In genomic region chr19:14419886-14420285, GRCm38 (mm10) we compare ENCODE assay signal across 21 mouse cellular contexts.
DNase-seq lines count a peak whose midpoint lies in the region; ATAC-seq and TF ChIP-seq lines count a peak whose summit lies in the region.
"Had no signal": no experiment of that assay in that cellular context is flagged by ENCODE, and none has a peak within 500 bp of the region (broad histone marks: within the 10 kb centered on the region; RNA-seq: fewer than 3 reads in every experiment).

No protein-coding gene starts in this region.

- no peak for TF ChIP-seq POLR2A in MEL (IDR thresholded peaks at IDR 0.05; ENCODE audit: control insufficient read depth in 1 of 2, insufficient read depth in 1 of 2, low read depth in 1 of 2, low read length in 2 of 2, poor library complexity in 1 of 2)

- no peak overlapping the region for H3K4me3 ChIP-seq in MEL (ENCODE audit: control insufficient read depth in 1 of 2, insufficient read depth in 1 of 2, low read depth in 2 of 2, low read length in 2 of 2)
- no peak overlapping the region for H3K4me3 ChIP-seq in intestine, embryonic 15.5 days (replicated peaks)
- no peak overlapping the region for H3K4me3 ChIP-seq in liver, embryonic 12.5 days
- no peak overlapping the region for H3K4me3 ChIP-seq in liver, embryonic 16.5 days (ENCODE audit: low read depth, low read length)
- no peak overlapping the region for H3K4me3 ChIP-seq in forebrain, embryonic 10.5 days
- H3K4me3 ChIP-seq in heart, embryonic 12.5 days = no peak overlapping the region
- H3K4me3 ChIP-seq: embryonic facial prominence, embryonic 10.5 days; gastrocnemius, adult 2 months; heart, embryonic 10.5 days; heart, embryonic 15.5 days; hindbrain, embryonic 13.5 days had no signal

- H3K9me3 ChIP-seq in MEL (replicated peaks; ENCODE audit: insufficient read depth, low read length) = no peaks in the 10 kb centered on the region
- H3K9me3 ChIP-seq in intestine, embryonic 15.5 days = no peaks in the 10 kb centered on the region
- no peaks in the 10 kb centered on the region for H3K9me3 ChIP-seq in liver, embryonic 12.5 days (replicated peaks)
- H3K9me3 ChIP-seq in liver, embryonic 16.5 days (replicated peaks; ENCODE audit: control insufficient read depth, low read length) = no peaks in the 10 kb centered on the region
- no peaks in the 10 kb centered on the region for H3K9me3 ChIP-seq in forebrain, embryonic 10.5 days
- no peaks in the 10 kb centered on the region for H3K9me3 ChIP-seq in heart, embryonic 12.5 days (replicated peaks)
- H3K9me3 ChIP-seq: embryonic facial prominence, embryonic 10.5 days; heart, embryonic 10.5 days; heart, embryonic 15.5 days; hindbrain, embryonic 13.5 days had no signal

- H3K27ac ChIP-seq in MEL (ENCODE audit: control insufficient read depth, low read depth, low read length) = no peak overlapping the region
- H3K27ac ChIP-seq in intestine, embryonic 15.5 days = no peak overlapping the region
- no peak overlapping the region; the same call in 1 of the 2 replicates for H3K27ac ChIP-seq in liver, embryonic 12.5 days
- H3K27ac ChIP-seq in liver, embryonic 16.5 days (ENCODE audit: low read length) = no peak overlapping the region
- no peak overlapping the region for H3K27ac ChIP-seq in forebrain, embryonic 10.5 days
- no peak overlapping the region for H3K27ac ChIP-seq in heart, embryonic 12.5 days (ENCODE audit: poor library complexity, severe bottlenecking)
- H3K27ac ChIP-seq: embryonic facial prominence, embryonic 10.5 days; gastrocnemius, adult 2 months; heart, embryonic 10.5 days; heart, embryonic 15.5 days; hindbrain, embryonic 13.5 days; hindbrain, postnatal 0 days had no signal

- H3K9ac ChIP-seq in MEL (ENCODE audit: control insufficient read depth, low read depth, low read length, poor library complexity, severe bottlenecking) = no peak overlapping the region
- H3K9ac ChIP-seq in intestine, embryonic 15.5 days = no peak overlapping the region
- no peak overlapping the region for H3K9ac ChIP-seq in liver, embryonic 12.5 days
- H3K9ac ChIP-seq in liver, embryonic 16.5 days (ENCODE audit: low read depth, low read length) = no peak overlapping the region
- no peak overlapping the region for H3K9ac ChIP-seq in heart, embryonic 12.5 days
- H3K9ac ChIP-seq: heart, embryonic 15.5 days; hindbrain, embryonic 13.5 days had no signal

- WGBS in intestine, embryonic 15.5 days = 69% methylated on average over 5 of the region's 5 CpGs
- whole genome bisulfite sequencing in liver, embryonic 12.5 days (ENCODE audit: insufficient replicate concordance) = 34% methylated on average over 5 of the region's 5 CpGs
- WGBS in liver, embryonic 16.5 days (ENCODE audit: insufficient replicate concordance) = 27% methylated on average over 5 of the region's 5 CpGs
- WGBS in forebrain, embryonic 10.5 days = 87% methylated on average over 5 of the region's 5 CpGs
- 61% methylated on average over 5 of the region's 5 CpGs for WGBS in heart, embryonic 12.5 days

- no peak overlapping the region for H3K4me2 ChIP-seq in intestine, embryonic 15.5 days (replicated peaks)
- no peak overlapping the region for H3K4me2 ChIP-seq in liver, embryonic 12.5 days
- no peak overlapping the region for H3K4me2 ChIP-seq in liver, embryonic 16.5 days (ENCODE audit: low read depth, low read length)
- no peak overlapping the region for H3K4me2 ChIP-seq in heart, embryonic 12.5 days
- H3K4me2 ChIP-seq: heart, embryonic 15.5 days; hindbrain, embryonic 13.5 days had no signal

- ATAC-seq in intestine, embryonic 15.5 days = peak; percentile 63
- ATAC-seq in liver, embryonic 12.5 days = peak; percentile 79
- 0 out of 2 replicates have a peak, but pooled peaks have one; percentile 27 for ATAC-seq in liver, embryonic 16.5 days (ENCODE audit: low read depth)
- ATAC-seq in heart, embryonic 12.5 days (ENCODE audit: insufficient number of reproducible peaks, low FRiP score) = no peak
- ATAC-seq: forebrain, embryonic 14.5 days; hindbrain, postnatal 0 days had no signal

- H3K4me1 ChIP-seq in MEL (ENCODE audit: control insufficient read depth in 1 of 2, insufficient read depth in 2 of 2, low read length in 2 of 2) = no peaks in the 10 kb centered on the region
- no peaks in the 10 kb centered on the region for H3K4me1 ChIP-seq in intestine, embryonic 15.5 days (replicated peaks)
- H3K4me1 ChIP-seq in liver, embryonic 12.5 days = peaks cover 23% of the 10 kb centered on the region
- H3K4me1 ChIP-seq in liver, embryonic 16.5 days (ENCODE audit: control insufficient read depth, low read depth, low read length) = no peaks in the 10 kb centered on the region; the same call in 1 of the 2 replicates
- H3K4me1 ChIP-seq in forebrain, embryonic 10.5 days = peaks cover 29% of the 10 kb centered on the region
- 0 out of 2 replicates have a peak, but pooled peaks cover 6% of the 10 kb centered on the region for H3K4me1 ChIP-seq in heart, embryonic 12.5 days (replicated peaks)
- H3K4me1 ChIP-seq: heart, embryonic 15.5 days had no signal

- H3K79me2 ChIP-seq in MEL (ENCODE audit: control insufficient read depth, insufficient read depth, low read length, poor library complexity) = no peaks in the 10 kb centered on the region

- peak; percentile 12 for DNase-seq in MEL (ENCODE audit: low read depth, low spot score)
- DNase-seq in forebrain, embryonic 10.5 days (ENCODE audit: extremely low spot score, low spot score) = no peak
- no peak for DNase-seq in Muller cell, postnatal 12 days (ENCODE audit: inconsistent ontology term)
- DNase-seq: adrenal gland, postnatal 10 days; cerebellum, adult 11 months; cerebellum, adult 9-10 months; cerebellum, postnatal 36 days; gastrocnemius, adult 2 months; gastrocnemius, postnatal 36 days; heart, adult 11 months; heart, postnatal 14 days had no signal

- TF ChIP-seq CTCF in MEL (IDR thresholded peaks at IDR 0.05 in 2 of 3, conservative IDR thresholded peaks at IDR 0.05 in 1 of 3; ENCODE audit: control insufficient read depth in 1 of 3, insufficient read depth in 1 of 3, low read depth in 2 of 3, low read length in 3 of 3, poor library complexity in 1 of 3, severe bottlenecking in 1 of 3) = no peak

- H3K27me3 ChIP-seq in MEL (ENCODE audit: control insufficient read depth in 1 of 2, insufficient read depth in 2 of 2, low read length in 2 of 2) = no peaks in the 10 kb centered on the region
- no peaks in the 10 kb centered on the region for H3K27me3 ChIP-seq in intestine, embryonic 15.5 days (replicated peaks)
- H3K27me3 ChIP-seq in liver, embryonic 12.5 days (replicated peaks) = peaks cover 6% of the 10 kb centered on the region; the same call in 1 of the 2 replicates
- no peaks in the 10 kb centered on the region for H3K27me3 ChIP-seq in liver, embryonic 16.5 days (ENCODE audit: control insufficient read depth, insufficient read depth, low read depth, low read length)
- H3K27me3 ChIP-seq in forebrain, embryonic 10.5 days (ENCODE audit: poor library complexity, severe bottlenecking) = 0 out of 2 replicates have a peak, but pooled peaks cover 5% of the 10 kb centered on the region
- peaks cover 58% of the 10 kb centered on the region for H3K27me3 ChIP-seq in heart, embryonic 12.5 days (replicated peaks)

- no peak for TF ChIP-seq RAD21 in MEL (IDR thresholded peaks at IDR 0.05; ENCODE audit: low read depth, low read length)

- no peaks in the 10 kb centered on the region for H3K36me3 ChIP-seq in MEL (ENCODE audit: control insufficient read depth in 1 of 2, insufficient read depth in 2 of 2, low read length in 2 of 2)
- H3K36me3 ChIP-seq in intestine, embryonic 15.5 days = no peaks in the 10 kb centered on the region
- H3K36me3 ChIP-seq in liver, embryonic 12.5 days = no peaks in the 10 kb centered on the region
- H3K36me3 ChIP-seq in liver, embryonic 16.5 days (ENCODE audit: control insufficient read depth, insufficient read depth) = no peaks in the 10 kb centered on the region
- H3K36me3 ChIP-seq in forebrain, embryonic 10.5 days (replicated peaks) = no peaks in the 10 kb centered on the region
- H3K36me3 ChIP-seq in heart, embryonic 12.5 days = no peaks in the 10 kb centered on the region
- H3K36me3 ChIP-seq: embryonic facial prominence, embryonic 10.5 days; heart, embryonic 10.5 days; heart, embryonic 15.5 days; hindbrain, embryonic 13.5 days had no signal

- TF ChIP-seq EP300 in MEL (IDR thresholded peaks at IDR 0.05; ENCODE audit: low read depth in 1 of 2, low read length in 2 of 2) = peak in 1 of 2 experiments; percentile 18; a peak in 1 of 4 replicates

TF ChIP-seq in MEL, 35 proteins besides CTCF, POLR2A, EP300 and RAD21:
- TF ChIP-seq MYB (IDR thresholded peaks at IDR 0.05; ENCODE audit: low read depth, low read length) = no peak
- 0 out of 2 replicates have a peak, but pooled peaks have one; percentile 19 for TF ChIP-seq GATA1 (IDR thresholded peaks at IDR 0.05; ENCODE audit: low read depth, low read length)
- no peak for TF ChIP-seq KAT2A (conservative IDR thresholded peaks at IDR 0.05; ENCODE audit: low read depth, low read length)
TF ChIP-seq in MEL: peak in this region for 1.
